Mouse (Mus musculus): ENCODE data around the gene Elavl2. TPM values are rescaled to one million over a fixed set of nuclear protein-coding genes. Genes with fewer than 3 reads are reported as not detected.

Elavl2 gene
- polyA plus RNA-seq, 1 experiment from 2014 or later = 113 TPM

GRCm38 (mm10) chr4:91219322-91219721, 181.3 kb downstream of the Elavl2 start:
- Histone ChIP-seq H3K4me1 (ENCODE audit: control insufficient read depth, insufficient read depth, low read length) (no peaks in the 10 kb centered on the region), H3K9ac (ENCODE audit: low read length) (no peak overlapping the region), H3K27me3 (ENCODE audit: control insufficient read depth, insufficient read depth, low read length) (no peaks in the 10 kb centered on the region), H3K27ac (ENCODE audit: low read depth, low read length) (no peak overlapping the region), H3K4me2 (ENCODE audit: low read depth) (no peak overlapping the region), H3K9me3 (ENCODE audit: control insufficient read depth, low read length) (no peaks in the 10 kb centered on the region), H3K4me3 (ENCODE audit: low read depth, low read length) (no peak overlapping the region), H3K36me3 (ENCODE audit: control insufficient read depth, insufficient read depth, low read length) (no peaks in the 10 kb centered on the region)
- 86% methylated on average over 3 of the region's 3 CpGs for WGBS
- no peak for ATAC-seq (ENCODE audit: insufficient read depth, low FRiP score, low TSS enrichment)
- no peak for DNase-seq (ENCODE audit: low spot score)

- no peak overlapping the region for H3K9ac ChIP-seq (ENCODE audit: low read length)
- H3K36me3 ChIP-seq (ENCODE audit: control insufficient read depth, insufficient read depth, low read length) = no peaks in the 10 kb centered on the region
Measured at GRCm38 (mm10) chr4:91213917-91214316, 186.7 kb downstream of the Elavl2 start.

GRCm38 (mm10) chr4:91208415-91209292, 191.9 kb downstream of the Elavl2 start:
- 69% methylated on average over 6 of the region's 6 CpGs for WGBS
- DNase-seq (ENCODE audit: low spot score) (no peak), ATAC-seq (ENCODE audit: insufficient read depth, low FRiP score, low TSS enrichment) (0 out of 2 replicates have a peak, but pooled peaks have one; percentile 22)
- H3K27ac ChIP-seq (ENCODE audit: low read depth, low read length) = no peak overlapping the region
- H3K4me1 ChIP-seq (ENCODE audit: control insufficient read depth, insufficient read depth, low read length) = no peaks in the 10 kb centered on the region
- H3K9me3 ChIP-seq (ENCODE audit: control insufficient read depth, low read length) = no peaks in the 10 kb centered on the region
- H3K36me3 ChIP-seq (ENCODE audit: control insufficient read depth, insufficient read depth, low read length) = no peaks in the 10 kb centered on the region
- H3K4me2 ChIP-seq (ENCODE audit: low read depth) = no peak overlapping the region
- H3K27me3 ChIP-seq (ENCODE audit: control insufficient read depth, insufficient read depth, low read length) = no peaks in the 10 kb centered on the region
- H3K9ac ChIP-seq (ENCODE audit: low read length) = no peak overlapping the region
- no peak overlapping the region for H3K4me3 ChIP-seq (ENCODE audit: low read depth, low read length)

More at GRCm38 (mm10) chr4:91213917-91214316, 186.7 kb downstream of the Elavl2 start:
- DNase-seq (ENCODE audit: low spot score) = no peak
- Histone ChIP-seq H3K4me2 (ENCODE audit: low read depth) (no peak overlapping the region), H3K9me3 (ENCODE audit: control insufficient read depth, low read length) (no peaks in the 10 kb centered on the region), H3K4me1 (ENCODE audit: control insufficient read depth, insufficient read depth, low read length) (no peaks in the 10 kb centered on the region), H3K27ac (ENCODE audit: low read depth, low read length) (no peak overlapping the region), H3K27me3 (ENCODE audit: control insufficient read depth, insufficient read depth, low read length) (no peaks in the 10 kb centered on the region), H3K4me3 (ENCODE audit: low read depth, low read length) (no peak overlapping the region)
- no peak for ATAC-seq (ENCODE audit: insufficient read depth, low FRiP score, low TSS enrichment)
- 92% methylated on average over 3 of the region's 3 CpGs for WGBS

Small RNAs within 50 kb of the gene (microRNA-seq; reads per million reads assigned to microRNA genes)
- gene Mir6402 = not detected
